Mouse (Mus musculus) ES-CJ7 (cell line): Measurements from ENCODE around the gene Ttc39b.

ENCODE experiments used
- DNase-seq: peaks from one replicate; pipeline ENCODE4 v3.0.0; 2011; ENCODE audit warnings: low read depth, low spot score

Ttc39b gene

GRCm38 (mm10) chr4:83233181-83234123 lies 90.6 kb downstream of the Ttc39b start:
- no peak for DNase-seq

- no peak for DNase-seq
Observed at GRCm38 (mm10) chr4:83232315-83232880, 91.7 kb downstream of the Ttc39b start.

GRCm38 (mm10) chr4:83228664-83229283 lies 95.3 kb downstream of the Ttc39b start:
- DNase-seq, result no peak

- no peak for DNase-seq
Observed at GRCm38 (mm10) chr4:83228073-83228472, 96.0 kb downstream of the Ttc39b start.

- DNase-seq, result no peak
Observed at GRCm38 (mm10) chr4:83225633-83226360, 98.3 kb downstream of the Ttc39b start.

- DNase-seq, result peak; percentile 47
Observed at GRCm38 (mm10) chr4:83224242-83224641, 99.8 kb downstream of the Ttc39b start.

- no peak for DNase-seq
Observed at GRCm38 (mm10) chr4:83223197-83223596, 100.9 kb downstream of the Ttc39b start.

GRCm38 (mm10) chr4:83220761-83221557 lies 103.1 kb downstream of the Ttc39b start:
- DNase-seq, result no peak

GRCm38 (mm10) chr4:83219253-83219652 lies 104.8 kb downstream of the Ttc39b start:
- no peak for DNase-seq

GRCm38 (mm10) chr4:83217128-83217527 lies 106.9 kb downstream of the Ttc39b start:
- no peak for DNase-seq

GRCm38 (mm10) chr4:83216381-83216780 lies 107.7 kb downstream of the Ttc39b start:
- no peak for DNase-seq

GRCm38 (mm10) chr4:83215776-83216175 lies 108.3 kb downstream of the Ttc39b start:
- no peak for DNase-seq

- DNase-seq, result no peak
Observed at GRCm38 (mm10) chr4:83214822-83215558, 109.1 kb downstream of the Ttc39b start.

- peak; percentile 20 for DNase-seq
Observed at GRCm38 (mm10) chr4:83213752-83214151, 110.3 kb downstream of the Ttc39b start.

- DNase-seq, result peak; percentile 16
Observed at GRCm38 (mm10) chr4:83211709-83212108, 112.3 kb downstream of the Ttc39b start.

- DNase-seq, result no peak
Observed at GRCm38 (mm10) chr4:83210437-83210836, 113.6 kb downstream of the Ttc39b start.

- no peak for DNase-seq
Observed at GRCm38 (mm10) chr4:83206803-83207586, 117.1 kb downstream of the Ttc39b start.

- no peak for DNase-seq
Observed at GRCm38 (mm10) chr4:83206416-83206802, 117.6 kb downstream of the Ttc39b start.

GRCm38 (mm10) chr4:83199391-83199790 lies 124.7 kb downstream of the Ttc39b start:
- DNase-seq, result no peak
